Mouse (Mus musculus) liver, embryonic 14.5 days (tissue): Measurements from ENCODE around the gene Cxcr5. TPM values are rescaled to one million over a fixed set of nuclear protein-coding genes. Genes with fewer than 3 reads are reported as not detected.
A peak's percentile ranks its signal among the peaks of the same experiment; 100 is the strongest.

Experiments
- ATAC-seq: fragments of 200-750 bp; cut with Nextera tagmentation; 2 replicates; pipeline ENCODE4 v1.8.0; 2017; ENCODE audit warnings: moderate number of reproducible peaks, mild to moderate bottlenecking, moderate library complexity; ENCODE audit not compliant: insufficient read depth
- DNase-seq, 3 experiments: peaks; one replicate each; pipeline ENCODE4 v3.0.0-alpha.2; 2012 to 2013; ENCODE audit warnings: low read depth in 3 of 3, low spot score in 3 of 3
- H3K27ac ChIP-seq: fragments of 300-500 bp; sonication (generic); 2 replicates; pipeline ENCODE4 v1.5.1; 2014; ENCODE audit warnings: moderate library complexity, mild to moderate bottlenecking, control low read depth, inconsistent platforms
- H3K27me3 ChIP-seq: fragments of 300-500 bp; sonication (generic); 2 replicates; pipeline ENCODE4 v1.6.1; 2014; ENCODE audit warnings: mild to moderate bottlenecking, low read length, moderate library complexity; ENCODE audit not compliant: control insufficient read depth, insufficient read depth
- H3K36me3 ChIP-seq: fragments of 300-500 bp; sonication (generic); replicated peaks from 2 replicates; pipeline ENCODE4 v1.6.1; 2014; ENCODE audit warnings: low read depth; ENCODE audit not compliant: control insufficient read depth, insufficient read depth
- H3K4me1 ChIP-seq, 2 experiments: fragments of 200-500 bp in 1 of 2; fragments of 300-500 bp in 1 of 2; sonication (generic) in 1 of 2; replicated peaks; 2 replicates each; pipeline ENCODE4 v1.6.1; 2012 to 2014; ENCODE audit warnings: antibody characterized with exemption in 1 of 2, inconsistent platforms in 1 of 2, low read length in 1 of 2; ENCODE audit not compliant: control insufficient read depth in 2 of 2, insufficient read depth in 2 of 2
- H3K4me2 ChIP-seq: fragments of 300-500 bp; sonication (generic); 2 replicates; pipeline ENCODE4 v1.6.1; 2014; ENCODE audit warnings: low read depth, mild to moderate bottlenecking, control low read depth, moderate library complexity
- H3K4me3 ChIP-seq, 2 experiments: fragments of 200-500 bp in 1 of 2; fragments of 300-500 bp in 1 of 2; sonication (generic) in 1 of 2; 2 replicates each; pipeline ENCODE4 v1.5.1; 2012 to 2014; ENCODE audit warnings: low read depth in 2 of 2, low read length in 2 of 2, mild to moderate bottlenecking in 2 of 2, control low read depth in 1 of 2, inconsistent platforms in 1 of 2, moderate library complexity in 1 of 2; ENCODE audit not compliant: insufficient read depth in 1 of 2
- H3K9ac ChIP-seq: fragments of 300-500 bp; sonication (generic); replicated peaks from 2 replicates; pipeline ENCODE4 v1.6.1; 2014; ENCODE audit warnings: mild to moderate bottlenecking, control low read depth, moderate library complexity
- H3K9me3 ChIP-seq: fragments of 300-500 bp; sonication (generic); 2 replicates; pipeline ENCODE4 v1.6.1; 2016; ENCODE audit warnings: low read length, mixed read lengths; ENCODE audit not compliant: control insufficient read depth
- CTCF ChIP-seq: IDR thresholded peaks from 2 replicates; pipeline ENCODE4 v1.5.1; 2016; ENCODE audit warnings: antibody characterized with exemption, low read depth, control low read depth
- EP300 ChIP-seq: IDR thresholded peaks from 2 replicates; pipeline ENCODE4 v1.6.1; 2016; ENCODE audit warnings: antibody characterized with exemption, low read depth
- WGBS: fragments of 180-500 bp; shearing (Covaris S2); extraction: QIAGEN DNeasy Blood & Tissue Kit; methylation state at CpG from one replicate; pipeline ENCODE4 v1.1.7; 2014; ENCODE audit not compliant: insufficient replicate concordance; 5-methylcytosine and 5-hydroxymethylcytosine counted together
- polyA plus RNA-seq, 2 experiments: library from polyadenylated mRNA; depleted of rRNA in 1 of 2; stranded (reverse) in 1 of 2; unstranded in 1 of 2; fragments of >200 nt; fragmentation: Nextera tagmentation in 1 of 2; extraction: Ambion mirVana in 1 of 2; gene quantifications; 2 replicates each; pipeline versions ENCODE4 v1.2.1 to v1.2.3; 2012 to 2014

Gene Cxcr5
- polyA plus RNA-seq, 2 experiments, result 0.03 TPM; not detected in 1

- peak; percentile 49 to 56 (median 50) for DNase-seq
- Histone ChIP-seq H3K27ac (peak within 1 kb of the TSS; percentile 91), H3K4me2 (peak within 1 kb of the TSS; percentile 79), H3K9me3 (no peaks in the 10 kb centered on the region), H3K9ac (peak within 1 kb of the TSS; percentile 100), H3K36me3 (peaks cover 26% of the 10 kb centered on the region), H3K4me3 (peak within 1 kb of the TSS; percentile 88 to 96), H3K27me3 (no peaks in the 10 kb centered on the region), H3K4me1 (peaks cover 7 to 11% of the 10 kb centered on the region in 2 experiments)
- WGBS, result 1% methylated on average over 80 of the region's 80 CpGs
- TF ChIP-seq EP300 (no peak), CTCF (no peak)
- ATAC-seq, result peak; percentile 72
Observed at GRCm38 (mm10) chr9:44604779-44605615, 43.3 kb upstream of the Cxcr5 start, which contains the start of gene Ddx6. Gene Ddx6, plus strand, starts transcription at chr9:44604892.

DNA sequence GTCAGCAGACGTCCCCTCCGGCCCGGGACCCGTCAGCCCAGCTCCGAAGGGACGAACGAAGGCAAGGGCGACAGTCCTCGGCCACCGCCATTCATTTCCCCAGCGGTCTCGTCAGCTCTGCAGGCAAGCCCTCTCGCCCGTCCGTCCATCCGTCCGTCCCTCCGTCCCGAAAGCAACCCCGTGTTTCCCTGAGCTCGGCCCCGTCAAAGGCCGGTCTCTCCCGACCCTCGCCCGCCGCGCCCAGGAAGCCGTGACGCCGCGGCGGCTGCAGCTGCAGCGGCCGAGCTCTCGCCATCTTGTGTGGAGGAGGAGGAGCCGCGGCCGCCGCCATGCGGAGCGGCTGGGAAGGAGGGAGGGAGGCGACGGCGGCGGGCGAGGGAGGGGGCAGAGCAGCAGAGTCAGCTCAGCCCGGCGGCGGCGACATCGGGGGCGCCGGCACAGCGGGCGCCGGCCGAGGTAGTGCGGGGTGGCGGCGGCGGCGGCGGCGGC, 42.7 kb upstream of the Cxcr5 start:
- ATAC-seq, result peak; percentile 16; the same call in 1 of the 2 replicates
- under 1% methylated on average over 64 of the region's 65 CpGs for WGBS

GRCm38 (mm10) chr9:44603454-44604289, 42.0 kb upstream of the Cxcr5 start:
- Histone ChIP-seq H3K9me3 (no peaks in the 10 kb centered on the region), H3K9ac (peak overlapping the region; percentile 100), H3K4me1 (peaks cover 7 to 17% of the 10 kb centered on the region in 2 experiments), H3K4me3 (peak overlapping the region; percentile 77 to 88), H3K4me2 (peak overlapping the region; percentile 79), H3K27ac (peak overlapping the region; percentile 84), H3K27me3 (no peaks in the 10 kb centered on the region; the same call in 1 of the 2 replicates), H3K36me3 (peaks cover 15% of the 10 kb centered on the region)
- ATAC-seq (peak; percentile 50), DNase-seq (peak; percentile 67 to 74 (median 70))
- under 1% methylated on average over 38 of the region's 38 CpGs for WGBS
- TF ChIP-seq CTCF, result no peak
- TF ChIP-seq EP300, result peak; percentile 13; the same call in 1 of the 2 replicates

More for the DNA sequence above, 42.7 kb upstream of the Cxcr5 start:
- Histone ChIP-seq H3K4me1 (peaks cover 7 to 12% of the 10 kb centered on the region in 2 experiments), H3K27ac (peak overlapping the region; percentile 84), H3K36me3 (peaks cover 21% of the 10 kb centered on the region), H3K9ac (peak overlapping the region; percentile 100), H3K4me2 (peak overlapping the region; percentile 79), H3K9me3 (no peaks in the 10 kb centered on the region), H3K4me3 (peak overlapping the region; percentile 77 to 88), H3K27me3 (no peaks in the 10 kb centered on the region)
- peak; percentile 47 to 64 (median 49) for DNase-seq
- no peak for TF ChIP-seq EP300
- TF ChIP-seq CTCF, result no peak

DNA sequence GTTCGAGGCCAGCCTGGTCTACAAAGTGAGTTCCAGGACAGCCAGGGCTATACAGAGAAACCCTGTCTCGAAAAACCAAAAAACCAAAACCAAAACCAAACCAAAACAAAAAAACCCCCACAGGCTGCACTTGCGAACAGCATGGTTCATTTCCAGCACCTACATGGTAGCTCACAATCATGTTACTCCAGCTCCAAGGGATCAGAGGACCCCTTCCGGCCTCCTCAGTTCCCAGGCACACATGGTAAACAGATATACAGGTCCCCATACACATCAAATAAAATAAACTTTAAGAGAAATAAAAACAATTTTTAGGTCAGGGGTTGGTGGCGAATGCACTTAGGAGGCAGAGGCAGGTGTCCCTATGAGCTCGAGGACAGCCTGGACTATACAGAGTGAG, 41.1 kb upstream of the Cxcr5 start:
- Histone ChIP-seq H3K27ac (peak overlapping the region; percentile 84), H3K9me3 (no peaks in the 10 kb centered on the region), H3K27me3 (no peaks in the 10 kb centered on the region; the same call in 1 of the 2 replicates), H3K4me3 (peak overlapping the region; percentile 3 to 88; a peak in 3 of 4 replicates), H3K9ac (peak overlapping the region; percentile 100), H3K36me3 (peaks cover 8% of the 10 kb centered on the region), H3K4me2 (peak overlapping the region; percentile 79), H3K4me1 (peaks cover 7 to 15% of the 10 kb centered on the region in 2 experiments)
- TF ChIP-seq EP300 (no peak), CTCF (no peak)
- ATAC-seq (no peak), DNase-seq (no peak)
- WGBS, result 71% methylated on average over 6 of the region's 6 CpGs
